Mouse (Mus musculus): ENCODE results near the gene Ttc30a2.

Ttc30a2 gene

DNA sequence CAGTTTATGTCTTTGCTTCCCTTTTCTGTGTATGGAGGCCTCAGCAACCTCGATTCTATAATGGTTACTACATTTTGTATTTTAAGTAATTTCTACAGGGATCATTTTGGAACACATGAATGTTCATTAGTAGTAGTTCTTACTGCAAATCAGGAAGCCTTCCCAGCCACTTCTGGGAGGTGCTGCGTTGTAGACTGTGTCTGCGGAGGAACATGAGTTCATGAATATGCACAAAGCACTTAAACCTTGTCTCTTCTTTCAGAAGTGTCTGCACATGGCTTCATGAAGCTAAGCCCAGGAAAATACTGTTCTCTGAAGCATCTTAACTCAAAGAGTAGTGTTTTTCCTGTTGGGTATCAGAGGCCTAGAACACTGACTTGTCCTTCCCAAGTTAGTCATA, 50.0 kb downstream of the Ttc30a2 start:
- DNase-seq (ENCODE audit: low read depth) = no peak

DNA sequence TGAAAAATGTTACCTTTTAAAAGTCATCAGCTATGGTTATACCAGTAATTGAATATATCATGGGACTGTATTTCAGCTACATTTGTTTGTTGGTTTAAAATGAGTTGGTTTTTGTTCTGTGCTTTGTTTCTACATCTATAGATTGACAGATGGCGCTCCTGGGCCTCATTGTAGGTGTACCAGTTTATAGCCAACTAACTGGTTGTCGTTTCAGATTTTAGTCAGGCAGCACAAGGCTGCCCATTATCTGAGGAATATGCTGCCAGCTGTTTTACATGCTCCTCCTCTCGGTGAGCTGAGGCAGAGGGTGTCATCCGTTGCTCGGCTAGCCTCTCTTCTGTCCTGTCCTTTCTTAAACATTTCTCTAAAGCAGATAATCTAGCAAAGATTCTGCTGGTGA, 51.9 kb downstream of the Ttc30a2 start:
- no peak for DNase-seq (ENCODE audit: low read depth)
